Mouse (Mus musculus) hematopoietic stem cell, adult 5-6 weeks (primary cell): ENCODE measurements around the gene Unc13d. TPM values are rescaled to one million over a fixed set of nuclear protein-coding genes. Genes with fewer than 3 reads are reported as not detected.

Source experiments
- ATAC-seq, 2 experiments: fragments of 125-278 bp in 1 of 2; replicated peaks in 1 of 2; 2 replicates each; pipeline ENCODE4 v1.8.0; 2016 to 2017; ENCODE audit warnings: inconsistent platforms in 2 of 2, mild to moderate bottlenecking in 2 of 2, moderate number of reproducible peaks in 2 of 2, low read depth in 1 of 2, moderate TSS enrichment in 1 of 2; ENCODE audit not compliant: low FRiP score in 2 of 2, poor library complexity in 2 of 2, severe bottlenecking in 2 of 2, insufficient read depth in 1 of 2, low TSS enrichment in 1 of 2
- total RNA-seq: library from RNA; stranded (forward); fragments of 172-1452, 232-1000 nt; gene quantifications from 2 replicates; pipeline ENCODE4 v1.2.3, GENCODE M21; 2017

Gene Unc13d
- total RNA-seq, 1 experiment from 2014 or later, result 33.5 TPM

DNA sequence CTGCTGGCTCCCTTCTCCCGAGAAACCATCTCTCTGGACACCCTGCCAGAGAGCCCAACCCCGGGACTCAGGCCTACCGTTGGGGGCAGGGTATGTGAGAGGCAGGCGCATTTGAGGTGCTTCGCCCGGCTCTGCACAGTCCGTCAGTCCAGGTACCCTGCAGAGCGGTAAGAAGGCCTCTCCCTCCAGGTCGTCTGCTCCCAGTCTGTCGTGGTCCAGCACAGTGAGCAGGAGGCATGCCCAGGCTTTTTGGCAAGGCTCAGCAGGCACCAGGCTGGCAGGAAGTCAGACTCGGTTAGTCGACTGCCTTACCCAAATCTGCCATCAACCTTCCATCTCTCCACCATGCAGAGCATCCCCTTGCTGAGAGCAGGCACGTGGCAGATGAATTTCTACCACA lies 14.2 kb downstream of the Unc13d start:
- ATAC-seq, result no peak

DNA sequence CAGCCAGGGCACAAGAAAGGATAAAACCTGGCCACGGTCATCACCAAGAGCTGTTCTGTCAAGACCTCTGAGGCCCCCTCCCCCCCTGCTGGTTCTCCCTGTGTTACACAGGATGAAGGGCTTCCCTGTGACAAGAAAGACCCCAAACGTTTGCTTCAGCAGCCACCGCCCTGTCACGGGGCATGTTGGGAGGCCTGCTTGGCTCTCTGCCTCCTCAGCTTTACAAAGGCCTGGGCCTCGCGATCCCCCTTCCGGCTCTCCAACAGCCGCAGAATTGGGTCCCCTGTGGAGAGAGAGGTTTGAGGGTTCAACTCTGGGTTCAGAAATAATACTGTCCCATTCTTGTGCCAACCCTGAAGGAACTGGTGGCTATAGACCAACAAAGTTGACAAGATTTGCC lies 15.2 kb downstream of the Unc13d start:
- ATAC-seq, result no peak

DNA sequence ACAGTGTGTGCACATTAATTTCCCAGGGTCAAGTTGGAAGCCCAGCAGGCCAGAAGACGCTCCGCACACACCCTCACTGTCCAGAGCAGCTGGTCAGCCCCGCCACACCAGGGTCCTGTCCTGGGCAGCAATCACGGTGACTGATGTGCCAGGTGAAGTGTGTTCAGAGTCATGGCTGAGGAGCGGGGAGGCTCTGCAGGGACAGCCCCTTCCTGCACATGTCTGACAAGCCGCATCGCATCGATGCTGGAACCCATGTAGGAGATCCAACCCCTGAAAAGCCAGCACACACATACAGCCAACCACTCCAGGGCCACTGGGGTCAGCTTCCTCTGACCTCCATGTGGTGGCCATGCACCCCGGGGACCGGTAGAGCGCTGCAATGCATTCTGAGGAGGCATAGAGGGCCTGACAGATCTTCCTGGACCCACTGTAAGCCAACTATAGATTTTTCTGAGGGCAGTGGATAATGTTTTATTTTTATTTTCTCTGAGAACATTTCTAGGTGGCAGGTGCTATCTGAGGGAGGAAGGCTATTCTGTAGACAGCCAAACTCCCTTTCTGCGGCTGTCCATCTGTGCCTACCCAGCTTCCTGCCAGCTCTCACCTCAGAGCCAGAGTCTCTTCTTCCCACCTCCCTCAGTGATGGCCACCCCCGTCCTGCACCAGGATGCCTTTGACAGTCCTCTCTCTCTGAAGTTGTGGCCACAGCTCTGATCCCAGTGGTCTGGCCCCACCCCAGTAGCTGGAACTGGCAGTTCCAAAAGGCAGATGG lies 15.9 kb downstream of the Unc13d start:
- ATAC-seq, result no peak

DNA sequence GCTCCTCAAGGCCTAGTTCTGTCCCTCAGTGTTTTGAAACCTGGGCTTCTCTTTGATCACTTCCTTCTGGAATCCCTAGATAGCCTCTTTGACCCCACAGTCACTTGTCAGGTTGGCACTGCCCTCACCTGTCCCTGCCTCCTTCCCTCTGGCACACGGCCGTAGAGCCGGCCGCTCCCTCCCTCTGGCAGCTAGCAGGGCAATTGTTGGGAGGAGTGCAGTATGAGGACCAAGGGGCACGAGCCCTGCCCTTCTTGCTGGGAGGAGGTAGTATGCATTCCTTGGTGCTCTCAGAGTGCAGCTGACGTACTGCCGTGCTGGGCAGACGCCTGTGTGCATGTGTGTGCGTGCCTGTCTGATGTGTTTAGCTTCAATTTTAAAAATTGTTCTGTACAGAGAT lies 17.2 kb downstream of the Unc13d start:
- no peak for ATAC-seq

DNA sequence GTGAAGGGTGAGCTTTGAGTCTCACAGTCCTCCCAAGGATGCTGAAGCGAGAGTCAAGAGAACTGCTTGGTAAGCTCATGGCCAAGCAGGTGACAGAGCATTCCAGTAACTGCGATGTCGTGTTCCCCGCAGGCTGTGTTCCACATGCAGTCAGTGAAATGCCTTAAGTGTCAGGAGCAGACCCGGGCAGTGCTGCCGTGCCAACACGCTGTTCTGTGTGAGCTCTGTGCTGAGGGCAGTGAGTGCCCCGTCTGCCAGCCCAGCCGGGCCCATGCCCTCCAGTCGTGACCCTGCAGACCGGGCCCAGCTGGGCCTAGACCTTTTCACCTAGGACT lies 18.1 kb downstream of the Unc13d start:
- no peak for ATAC-seq

DNA sequence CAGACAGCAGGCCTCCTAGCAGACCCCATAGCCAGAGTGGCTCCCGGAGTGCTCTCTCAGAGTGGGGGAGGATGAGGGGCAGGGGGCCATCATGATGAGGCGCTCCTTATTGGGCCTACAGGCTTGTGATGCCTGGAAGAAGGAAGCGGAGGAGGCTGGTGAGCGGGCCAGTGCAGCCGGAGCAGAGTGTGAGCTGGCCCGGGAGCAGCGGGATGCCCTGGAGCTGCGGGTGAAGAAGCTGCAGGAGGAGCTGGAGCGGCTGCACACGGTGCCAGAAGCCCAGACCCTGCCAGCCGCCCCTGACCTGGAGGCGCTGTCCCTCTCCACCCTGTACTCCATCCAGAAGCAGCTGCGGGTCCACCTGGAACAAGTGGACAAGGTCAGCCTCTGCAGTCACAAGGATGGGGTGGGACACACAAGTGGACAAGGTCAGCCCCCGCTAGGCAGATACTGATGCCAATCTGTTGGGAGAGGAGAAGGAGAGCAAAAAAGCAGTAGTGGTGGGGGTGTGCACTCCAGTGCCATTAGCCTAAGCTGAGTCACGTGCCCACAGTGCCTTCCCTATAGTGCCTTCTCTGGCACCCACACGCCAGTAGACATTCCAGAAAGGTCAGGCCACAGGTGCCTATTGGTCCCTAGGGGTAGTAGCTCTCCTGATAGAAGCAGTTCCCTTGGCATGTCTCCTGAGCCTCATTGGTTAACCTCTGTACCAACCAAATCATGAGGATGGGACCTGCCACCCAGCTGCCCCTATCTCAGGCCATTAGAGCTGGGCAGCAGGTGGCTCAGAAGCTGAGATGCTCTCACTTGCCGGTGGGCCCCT lies 18.7 kb downstream of the Unc13d start:
- no peak for ATAC-seq

DNA sequence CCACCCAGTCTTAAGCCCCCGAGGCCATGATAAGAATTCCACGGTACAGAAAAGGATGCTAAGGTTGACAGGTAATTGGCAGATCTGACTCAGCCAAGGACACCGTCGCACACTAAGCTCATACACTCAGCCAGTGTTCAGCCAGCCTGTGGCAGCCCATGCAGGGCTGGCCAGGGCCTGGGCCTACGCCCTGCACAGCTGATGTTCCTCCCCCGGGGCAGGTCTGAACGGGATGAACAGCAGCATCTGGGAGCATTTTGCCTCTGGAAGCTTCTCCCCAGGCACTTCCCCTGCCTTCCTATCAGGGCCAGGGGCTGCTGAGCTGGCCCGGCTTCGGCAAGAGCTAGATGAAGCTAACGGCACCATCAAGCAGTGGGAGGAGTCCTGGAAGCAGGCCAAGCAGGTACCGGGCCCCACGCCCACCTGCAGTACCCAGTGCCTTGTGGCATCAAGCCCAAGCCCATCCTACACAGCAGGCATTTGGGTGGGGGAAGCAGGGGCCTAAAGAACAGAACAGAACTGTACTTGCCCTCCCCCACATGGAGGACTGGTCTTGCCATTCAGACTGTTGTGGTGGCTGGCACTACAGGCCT lies 19.6 kb downstream of the Unc13d start:
- no peak for ATAC-seq

DNA sequence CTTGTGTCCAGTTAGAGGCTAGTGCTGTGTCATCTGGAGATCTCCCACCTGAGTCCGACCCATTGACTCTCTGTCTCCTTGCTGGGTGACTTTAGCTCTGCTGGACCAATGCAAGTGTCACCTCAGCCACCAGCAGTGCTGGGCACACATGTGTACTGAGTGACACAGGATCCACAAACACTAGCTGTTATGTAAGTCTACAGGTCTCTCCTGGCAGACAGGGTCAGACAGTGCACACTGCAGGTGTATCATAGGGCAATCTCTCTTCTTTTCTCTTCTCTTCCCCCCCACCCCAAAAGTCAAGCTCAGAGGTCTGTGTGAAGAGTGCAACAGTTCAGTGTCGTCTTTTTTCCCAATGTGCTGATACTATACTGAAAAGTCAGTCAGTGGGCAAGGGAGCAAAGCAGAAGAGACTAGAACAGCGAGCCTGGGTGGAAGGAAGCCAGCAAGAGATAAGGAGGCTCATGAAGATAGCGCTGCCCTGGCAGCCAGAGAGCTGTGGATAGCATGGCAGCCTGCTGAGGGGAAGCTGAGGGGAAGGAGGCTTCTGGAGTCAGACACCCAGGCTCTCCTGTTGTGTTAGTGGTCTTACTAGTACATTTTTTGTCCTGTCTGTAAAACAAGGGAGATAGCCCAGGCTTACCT lies 20.4 kb downstream of the Unc13d start:
- ATAC-seq, result no peak; a peak in 1 of 4 replicates

DNA sequence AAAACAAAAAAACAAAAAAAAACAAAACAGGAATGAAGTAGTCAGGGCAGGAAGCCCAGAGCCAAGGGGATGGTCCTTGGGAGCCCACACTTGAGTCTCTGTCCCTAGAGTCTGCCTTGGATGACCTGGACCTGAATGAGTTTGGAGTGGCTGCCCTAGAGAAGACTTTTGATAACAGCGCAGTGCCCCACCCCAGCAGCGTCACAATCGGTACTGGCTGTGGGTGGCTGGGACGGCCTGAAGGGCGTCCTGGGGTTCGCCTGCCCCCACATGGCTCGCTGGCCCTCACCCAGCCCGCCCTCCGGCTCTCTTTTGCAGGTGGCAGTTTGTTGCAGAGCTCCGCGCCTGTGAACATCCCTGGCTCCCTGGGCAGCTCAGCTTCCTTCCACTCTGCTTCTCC lies 21.9 kb downstream of the Unc13d start:
- ATAC-seq, result no peak

DNA sequence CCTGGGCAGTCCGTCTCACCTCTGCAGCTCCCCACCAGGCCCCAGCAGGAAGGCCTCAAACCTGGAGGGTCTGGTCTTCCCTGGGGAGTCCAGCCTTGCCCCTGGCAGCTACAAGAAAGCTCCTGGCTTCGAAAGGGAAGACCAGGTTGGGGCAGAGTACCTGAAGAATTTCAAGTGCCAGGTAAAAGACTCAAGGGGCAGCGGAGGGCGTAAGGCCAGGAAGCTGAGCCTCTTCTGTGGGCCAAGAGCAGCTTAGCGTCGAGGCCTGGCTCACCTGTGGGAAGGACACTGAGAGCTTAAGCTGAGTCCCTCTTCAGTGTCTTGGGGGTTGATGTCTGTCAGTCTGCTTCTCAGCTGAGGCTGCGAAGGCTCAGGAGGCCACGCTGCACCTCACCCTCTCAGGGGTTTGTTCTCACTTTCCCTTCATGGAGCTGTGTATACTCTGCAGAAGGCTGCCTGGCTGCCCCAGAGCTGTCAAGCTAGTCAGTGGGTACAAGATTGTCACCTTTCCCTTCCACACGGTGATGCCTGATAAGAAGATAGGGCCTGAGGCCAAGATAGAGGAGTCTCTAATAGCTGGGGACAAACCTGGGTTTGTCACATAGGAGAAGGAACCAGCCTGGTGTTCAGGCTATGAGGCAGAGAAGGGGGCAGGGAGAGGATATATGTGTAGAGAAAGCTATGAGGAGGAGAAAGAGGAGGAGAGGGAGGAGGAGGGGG lies 24.1 kb downstream of the Unc13d start:
- no peak for ATAC-seq

DNA sequence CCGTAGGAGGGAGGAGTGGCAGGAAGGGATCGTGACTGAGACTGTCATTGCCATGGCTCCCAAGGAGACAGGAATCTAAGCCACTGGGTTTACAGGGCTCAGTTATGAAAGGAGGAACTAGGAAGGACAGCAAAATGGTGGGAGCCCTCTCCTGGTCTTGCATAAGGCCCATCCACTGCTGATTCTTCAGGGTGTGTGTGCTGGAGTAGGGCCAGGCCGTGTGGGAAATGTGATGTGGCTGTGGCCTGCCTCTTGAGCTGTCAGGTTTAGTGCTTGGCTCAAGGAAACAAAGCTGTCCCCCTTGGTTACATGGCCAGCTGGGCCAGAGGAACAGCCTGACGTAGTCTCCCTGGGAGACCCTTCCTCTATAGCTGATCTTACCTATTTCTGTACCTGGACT lies 27.6 kb downstream of the Unc13d start:
- no peak for ATAC-seq

DNA sequence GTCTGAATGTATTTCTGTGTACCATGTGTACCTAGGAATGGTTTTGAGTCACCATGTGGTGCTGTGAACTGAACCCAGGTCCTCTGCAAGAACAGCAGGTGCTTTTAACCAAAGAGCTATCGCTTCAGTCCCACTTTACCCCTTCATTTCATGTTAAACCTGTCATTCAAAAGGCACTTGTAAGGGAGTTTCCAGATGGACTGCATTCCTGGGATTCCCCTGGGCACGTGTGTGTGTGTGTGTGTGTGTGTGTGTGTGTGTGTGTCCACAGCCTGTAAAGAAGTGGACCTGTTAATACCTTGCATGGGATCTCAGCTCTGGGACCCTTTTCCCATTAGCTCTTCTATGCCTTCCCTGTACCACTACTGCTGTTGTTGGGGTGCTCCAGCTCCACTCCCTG lies 28.2 kb downstream of the Unc13d start:
- no peak for ATAC-seq

DNA sequence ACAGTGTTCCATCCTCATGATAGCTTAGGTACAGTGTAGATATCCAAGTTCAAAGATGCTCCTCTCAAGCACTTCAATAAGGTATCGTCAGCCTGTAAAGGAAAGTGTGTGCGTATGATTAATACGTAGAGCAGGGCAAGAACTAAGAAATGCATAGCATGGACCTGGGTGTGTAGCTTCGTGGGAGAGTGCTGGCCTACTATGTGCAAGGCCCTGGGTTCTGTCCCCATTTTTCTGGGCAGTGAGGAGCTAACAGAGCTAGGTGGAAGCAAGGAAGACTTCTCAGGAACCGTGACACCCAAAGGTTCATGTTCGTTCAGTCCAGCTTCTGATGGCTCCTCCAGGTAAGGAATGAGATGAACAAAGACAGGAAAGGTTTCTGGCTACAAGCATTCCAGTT lies 32.6 kb downstream of the Unc13d start:
- ATAC-seq, result no peak

DNA sequence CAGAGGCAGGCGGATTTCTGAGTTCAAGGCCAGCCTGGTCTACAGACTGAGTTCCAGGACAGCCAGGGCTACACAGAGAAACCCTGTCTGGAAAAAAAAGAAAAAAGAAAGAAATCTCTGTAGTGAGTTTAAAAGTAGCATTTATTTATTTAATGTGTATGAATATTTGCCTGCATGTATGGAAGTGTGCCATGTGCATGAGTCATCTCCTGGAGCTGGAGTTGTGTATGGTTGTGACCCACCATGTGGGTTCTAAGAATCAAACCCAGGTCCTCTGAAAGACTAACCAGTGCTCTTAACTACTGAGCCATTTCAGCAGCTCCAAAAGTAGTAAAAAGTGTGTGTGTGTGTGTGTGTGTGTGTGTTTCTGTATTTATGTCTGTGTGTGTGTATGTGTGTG lies 34.5 kb downstream of the Unc13d start:
- ATAC-seq, result no peak

DNA sequence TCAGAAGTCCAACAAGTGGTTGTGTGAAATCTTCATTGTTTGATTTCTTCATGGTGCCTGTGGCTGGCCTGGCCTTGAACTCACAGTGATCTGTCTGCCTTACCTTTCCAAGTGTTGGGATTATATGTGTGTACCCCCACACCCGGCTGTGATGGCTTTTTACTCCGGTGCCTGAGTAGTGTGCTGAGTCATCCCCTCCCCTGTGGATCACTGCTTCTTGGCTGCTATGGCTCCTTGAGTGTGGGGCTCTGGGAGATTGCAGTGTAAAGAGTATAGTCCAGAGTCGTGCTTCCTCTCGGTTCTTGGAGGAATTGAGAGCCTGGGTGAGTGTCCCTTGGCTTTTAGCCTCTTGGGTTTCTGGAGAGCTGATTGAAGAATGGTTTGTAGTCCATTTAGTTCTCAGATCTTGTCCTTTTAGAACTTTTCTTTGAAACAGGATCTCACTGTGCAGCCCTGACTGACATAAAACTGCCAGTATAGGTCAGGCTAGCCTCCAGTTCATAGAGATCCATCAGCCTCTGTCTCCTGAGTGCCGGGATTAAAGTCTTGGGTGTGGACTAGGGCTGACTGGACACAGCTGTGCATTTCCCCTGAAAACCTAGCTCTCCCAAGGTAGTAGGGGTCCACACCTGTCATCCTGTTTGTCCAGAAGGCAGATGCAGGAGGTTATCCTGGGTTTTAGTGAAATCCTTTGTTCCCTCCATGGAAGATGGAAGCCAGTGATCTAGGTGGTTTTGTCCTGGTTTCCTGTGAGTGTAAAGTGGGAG lies 35.2 kb downstream of the Unc13d start:
- ATAC-seq, result no peak

DNA sequence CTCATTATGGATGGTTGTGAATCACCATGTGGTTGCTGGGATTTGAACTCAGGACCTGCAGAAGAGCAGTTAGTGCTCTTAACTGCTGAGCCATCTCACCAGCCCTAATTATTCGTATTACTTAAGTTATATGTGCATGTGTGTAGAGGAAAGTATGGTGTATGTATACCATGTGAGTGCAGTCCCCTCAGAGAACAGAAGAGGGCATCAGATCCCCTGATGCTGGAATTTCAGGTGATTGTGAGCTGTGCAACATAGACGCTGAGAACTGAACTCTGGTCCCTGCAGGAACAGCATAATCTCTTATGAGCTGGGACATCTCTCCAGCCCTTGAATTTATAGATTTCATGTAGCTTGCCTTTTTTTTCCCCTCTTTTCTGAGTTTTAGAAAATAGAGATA lies 35.9 kb downstream of the Unc13d start:
- no peak for ATAC-seq

DNA sequence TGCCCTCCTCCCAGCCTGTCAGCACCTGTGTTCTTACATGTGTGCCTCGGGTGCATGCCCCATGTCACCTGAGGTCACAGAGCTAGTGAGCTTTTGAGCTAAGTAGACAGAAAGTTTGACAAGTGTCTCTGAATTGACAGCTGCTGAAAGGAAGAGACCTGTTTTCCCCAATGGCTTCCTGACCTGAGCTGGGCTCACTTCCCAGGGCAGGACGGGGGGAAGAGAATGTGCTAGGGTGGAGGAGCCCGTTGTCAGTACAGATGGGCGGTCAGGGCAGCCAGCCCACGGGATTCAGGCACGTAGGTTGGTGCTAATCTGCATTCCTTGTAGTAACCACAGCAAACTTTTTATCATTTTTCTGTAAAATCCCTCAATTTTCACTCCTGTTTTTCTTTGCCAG lies 37.2 kb downstream of the Unc13d start:
- ATAC-seq, result no peak
